Mouse (Mus musculus): Measurements from ENCODE around the gene Abtb2.

Gene Abtb2

DNA sequence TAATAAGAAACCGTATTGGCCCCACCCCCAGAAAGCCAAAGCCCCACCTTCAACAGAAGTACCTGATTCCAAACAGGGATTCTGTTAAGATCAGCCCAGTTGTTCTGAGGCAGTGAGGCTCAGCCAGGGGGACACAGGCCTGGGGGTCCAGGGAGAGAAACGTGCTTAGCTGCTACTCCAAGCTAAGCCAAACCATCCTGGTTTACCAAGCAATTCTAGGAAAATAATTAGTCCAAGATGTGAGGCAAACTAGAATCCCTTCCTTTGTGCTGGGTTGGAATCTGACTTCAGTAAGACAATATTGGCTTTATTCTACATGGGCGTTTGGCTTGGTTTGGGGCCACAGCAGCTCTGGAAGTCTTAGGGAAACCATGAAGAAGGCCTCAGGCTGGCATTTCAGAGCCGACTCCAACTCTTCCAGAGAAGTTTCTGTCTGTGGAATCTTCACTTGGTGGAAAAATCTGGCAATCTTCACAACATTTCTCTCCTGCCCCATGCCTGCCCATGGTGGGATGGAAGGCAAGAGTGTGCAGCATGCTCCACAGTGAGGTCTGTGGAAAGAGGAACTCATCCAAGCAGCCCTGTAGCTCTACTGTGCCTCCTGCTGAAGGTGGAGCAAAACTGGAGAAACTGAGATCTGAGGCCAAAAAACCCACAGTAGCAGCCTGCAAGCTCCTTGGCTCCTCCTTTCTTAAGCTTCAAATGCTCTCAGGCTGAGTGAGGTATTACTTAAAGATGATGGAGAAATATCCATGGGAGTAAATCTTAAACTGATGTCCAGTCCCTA, 128.9 kb downstream of the Abtb2 start:
- no peak for DNase-seq

- DNase-seq, result no peak
Measured at GRCm38 (mm10) chr2:103696177-103696576, 130.1 kb downstream of the Abtb2 start.

DNA sequence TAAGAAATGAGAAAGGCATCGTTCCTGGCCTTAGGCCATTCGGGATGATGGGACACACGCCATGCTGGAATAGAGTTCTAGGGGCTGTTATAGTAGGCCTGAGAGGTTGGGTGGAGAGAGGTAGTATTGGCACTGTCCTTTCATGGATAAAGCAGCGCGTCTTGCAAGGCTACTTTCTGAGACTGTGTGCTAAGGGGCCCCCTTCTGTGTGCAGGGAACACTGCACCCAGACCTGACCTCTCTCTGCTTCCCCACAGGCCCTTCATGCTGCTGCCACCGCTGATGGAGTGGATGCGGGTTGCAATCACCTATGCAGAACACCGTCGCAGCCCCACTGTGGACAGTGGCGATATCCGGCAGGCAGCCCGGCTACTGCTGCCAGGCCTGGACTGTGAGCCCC, 134.4 kb downstream of the Abtb2 start:
- DNase-seq, result no peak

DNA sequence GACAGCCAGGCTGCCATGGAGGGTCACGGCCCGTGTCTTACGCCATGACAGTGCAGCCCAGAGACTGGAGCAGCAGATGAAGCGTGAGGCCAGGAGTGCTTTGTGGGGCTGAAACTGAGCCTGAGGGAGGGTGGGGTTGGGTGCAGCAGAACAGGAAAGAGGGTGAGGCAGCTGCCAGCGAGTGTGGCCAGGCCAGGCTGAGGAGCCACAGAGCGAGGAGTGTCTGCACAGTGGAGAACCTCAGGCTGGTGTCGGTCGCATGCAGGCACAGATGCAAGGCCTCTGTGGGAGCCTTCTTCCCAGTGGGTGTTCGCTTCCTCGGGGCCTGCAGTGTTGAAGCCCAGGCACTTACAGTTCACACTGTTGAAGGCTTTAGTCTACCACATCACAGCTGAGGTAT, 137.2 kb downstream of the Abtb2 start:
- DNase-seq, result no peak

DNA sequence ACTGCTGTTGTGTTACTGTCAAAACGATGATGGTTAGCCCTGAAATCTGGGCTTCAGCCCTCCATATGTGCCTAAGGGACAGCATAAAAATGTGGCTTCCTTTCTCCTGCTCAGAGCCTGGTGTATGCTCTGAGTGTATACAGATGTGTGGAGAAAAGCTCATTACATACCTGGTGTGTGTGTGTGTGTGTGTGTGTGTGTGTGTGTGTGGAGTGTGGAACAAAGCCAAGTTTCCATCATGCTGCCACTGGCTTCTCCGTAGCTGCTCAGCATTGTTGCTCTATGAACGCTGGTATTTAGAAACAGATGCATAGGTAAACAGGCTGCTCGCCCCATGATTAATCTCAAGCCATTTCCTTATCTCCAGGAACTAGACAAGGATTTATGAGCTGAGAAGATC, 137.8 kb downstream of the Abtb2 start:
- DNase-seq, result no peak

DNA sequence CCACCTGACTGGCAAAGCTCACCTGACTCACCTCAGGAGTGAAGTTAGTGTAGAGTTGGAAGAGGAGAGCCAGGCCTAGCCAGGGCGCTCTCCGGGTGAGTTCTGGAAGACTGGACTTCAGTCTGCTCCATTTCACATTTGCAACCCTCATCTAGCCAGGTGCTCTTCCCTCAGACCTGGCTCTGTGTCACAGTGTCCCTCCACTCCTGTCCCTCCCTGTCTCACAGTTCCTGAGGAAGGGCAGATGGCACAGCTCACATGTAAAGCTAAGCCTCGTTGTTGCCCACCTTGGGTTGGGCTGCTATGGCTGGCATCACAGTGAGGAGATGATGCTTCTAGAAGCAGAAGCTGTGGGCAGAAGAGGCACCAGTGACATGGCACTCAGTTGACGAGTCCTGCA, 139.7 kb downstream of the Abtb2 start:
- no peak for DNase-seq

- DNase-seq, result peak; percentile 45
Measured at GRCm38 (mm10) chr2:103706226-103706625, 140.1 kb downstream of the Abtb2 start.

- no peak for DNase-seq
Measured at GRCm38 (mm10) chr2:103707056-103707776, 141.1 kb downstream of the Abtb2 start.

GRCm38 (mm10) chr2:103710849-103711248, 144.7 kb downstream of the Abtb2 start:
- no peak for DNase-seq

- no peak for DNase-seq
Measured at GRCm38 (mm10) chr2:103713831-103714230, 147.7 kb downstream of the Abtb2 start.

DNA sequence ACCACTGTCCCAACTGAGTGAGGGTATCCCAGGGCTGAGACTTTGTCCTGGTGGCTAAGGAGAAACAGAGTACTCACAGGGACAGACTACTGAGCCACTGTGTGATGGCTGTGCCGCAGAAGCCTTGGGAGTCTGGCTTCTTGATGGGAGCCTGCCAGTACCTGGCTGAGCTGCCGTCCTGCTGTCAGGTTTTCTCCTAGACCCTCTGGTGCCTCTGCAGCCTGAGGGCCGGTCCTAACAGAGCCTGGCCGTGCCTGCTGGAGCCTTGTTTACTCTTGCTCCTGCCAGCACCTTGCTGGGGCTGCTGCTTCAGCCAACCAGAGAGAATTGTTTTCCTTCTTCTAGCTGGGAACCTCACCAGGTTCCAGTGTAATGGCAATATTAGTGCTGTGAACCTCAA, 148.3 kb downstream of the Abtb2 start:
- no peak for DNase-seq

GRCm38 (mm10) chr2:103718594-103719291, 152.6 kb downstream of the Abtb2 start:
- DNase-seq, result peak; percentile 68

DNA sequence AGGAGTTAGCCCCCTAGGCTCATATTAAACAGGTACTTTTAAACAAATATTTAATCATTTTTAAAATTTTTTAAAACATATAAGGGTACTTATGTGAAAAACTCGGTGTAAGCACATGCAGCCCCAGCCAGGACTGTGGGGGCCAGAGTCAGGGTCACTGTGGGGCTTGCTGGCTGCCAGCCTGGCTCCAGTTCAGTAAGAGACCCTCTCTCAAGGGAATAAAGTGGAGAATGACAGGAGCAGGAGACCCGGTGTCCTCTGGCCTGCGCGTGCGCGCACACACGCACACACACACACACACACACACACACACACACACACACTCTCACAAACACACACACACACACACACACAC, 153.2 kb downstream of the Abtb2 start:
- no peak for DNase-seq

GRCm38 (mm10) chr2:103724521-103724920, 158.4 kb downstream of the Abtb2 start:
- no peak for DNase-seq

GRCm38 (mm10) chr2:103728027-103728540, 162.0 kb downstream of the Abtb2 start:
- no peak for DNase-seq

DNA sequence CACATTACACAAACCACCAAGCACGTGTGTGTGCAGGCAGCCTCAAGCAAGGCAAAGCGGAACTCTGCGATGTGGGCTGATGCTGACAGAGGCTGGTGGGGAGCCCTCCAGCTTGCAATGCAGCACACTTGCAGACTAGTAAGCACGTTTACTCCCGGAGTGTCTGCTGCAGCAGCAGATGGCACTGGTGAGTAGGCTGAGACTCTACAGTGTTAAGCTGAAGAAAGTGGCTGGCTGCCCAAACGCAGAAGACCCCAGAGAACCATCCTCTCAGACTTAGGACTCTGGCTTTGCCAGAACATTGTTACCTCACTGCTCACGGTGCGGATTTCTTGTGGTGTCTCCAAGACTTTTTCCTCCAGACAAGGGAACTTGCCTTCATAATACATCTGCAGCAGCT, 164.9 kb downstream of the Abtb2 start:
- DNase-seq, result peak; percentile 75

DNA sequence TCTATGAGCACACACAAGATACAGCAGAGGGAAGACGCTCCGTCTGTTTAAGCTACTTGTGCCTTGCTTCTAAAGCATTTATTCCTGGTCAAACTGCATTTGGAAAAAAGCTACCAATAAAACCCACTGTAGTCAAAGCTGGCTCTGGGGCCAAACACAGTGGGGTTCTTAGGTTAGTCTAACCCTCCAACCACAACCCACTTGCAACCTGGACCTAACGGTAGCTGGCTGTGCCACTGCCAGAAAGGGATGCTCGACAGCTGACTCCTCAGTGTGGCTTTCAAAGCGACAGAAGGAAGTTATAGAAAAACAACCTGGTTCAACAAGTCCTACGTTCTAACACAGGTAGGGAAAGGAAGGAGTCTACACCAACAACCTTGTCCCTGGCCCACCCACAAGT, 165.3 kb downstream of the Abtb2 start:
- DNase-seq, result no peak

- no peak for DNase-seq
Measured at GRCm38 (mm10) chr2:103742821-103743220, 176.7 kb downstream of the Abtb2 start.

DNA sequence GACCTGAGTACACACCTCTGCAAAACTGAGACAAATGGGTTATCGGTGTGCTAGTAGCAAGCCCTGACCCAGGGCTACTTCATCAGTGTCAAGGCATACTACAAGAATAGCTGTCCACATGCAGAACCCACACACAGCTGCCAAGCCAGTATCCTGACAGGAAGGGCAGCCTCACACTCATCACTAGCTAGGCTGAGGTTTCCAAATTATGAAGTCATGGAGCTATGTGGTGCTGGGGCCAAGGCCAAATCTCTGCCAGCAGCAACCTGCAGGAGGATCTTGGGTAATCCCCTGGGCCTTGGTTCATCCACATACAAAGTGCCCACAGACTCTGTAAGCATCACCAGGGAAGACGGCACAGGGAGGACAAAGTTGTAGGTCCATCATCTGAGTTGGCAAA, 177.4 kb downstream of the Abtb2 start:
- no peak for DNase-seq

GRCm38 (mm10) chr2:103743988-103744387, 177.9 kb downstream of the Abtb2 start:
- no peak for DNase-seq

- DNase-seq, result no peak
Measured at GRCm38 (mm10) chr2:103745481-103745880, 179.4 kb downstream of the Abtb2 start.

GRCm38 (mm10) chr2:103746096-103746495, 180.0 kb downstream of the Abtb2 start:
- no peak for DNase-seq

GRCm38 (mm10) chr2:103746761-103747160, 180.7 kb downstream of the Abtb2 start:
- no peak for DNase-seq

DNA sequence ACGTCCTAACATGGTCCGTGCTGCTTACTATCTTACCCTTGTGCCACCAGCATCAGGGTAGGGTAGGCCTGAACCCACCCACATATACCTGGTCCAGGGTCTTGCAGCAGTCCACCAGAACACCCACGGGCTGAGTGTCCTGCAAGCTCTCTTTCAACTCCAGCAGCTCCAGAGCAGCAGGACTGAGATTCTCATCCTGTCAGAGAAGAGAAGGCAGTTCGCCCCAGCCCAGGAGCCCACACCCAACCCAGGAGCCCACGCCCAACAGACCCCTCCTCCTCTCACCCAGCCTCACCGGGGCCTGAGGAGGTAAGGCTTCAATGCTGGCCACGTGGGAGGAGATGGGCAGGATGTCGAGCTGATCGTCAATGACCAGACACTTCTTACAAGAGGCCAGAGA, 181.8 kb downstream of the Abtb2 start:
- no peak for DNase-seq

Data from right cerebral cortex, postnatal 25 days (tissue).